Mouse (Mus musculus): ENCODE measurements around the gene Trabd2b. TPM values are rescaled to one million over a fixed set of nuclear protein-coding genes. Genes with fewer than 3 reads are reported as not detected.

The Trabd2b gene
- polyA plus RNA-seq, 1 experiment, result 6.7 TPM

GRCm38 (mm10) chr4:114388306-114388705, 18.2 kb upstream of the Trabd2b start:
- H3K4me1 ChIP-seq (ENCODE audit: control insufficient read depth, insufficient read depth, low read length), result no peaks in the 10 kb centered on the region
- no peak overlapping the region for H3K4me3 ChIP-seq (replicated peaks; ENCODE audit: extremely low read depth, low read depth, low read length)
- no peak for DNase-seq
- no peak for TF ChIP-seq POLR2A (IDR thresholded peaks at IDR 0.05; ENCODE audit: borderline replicate concordance, extremely low read depth, low read depth, low read length)
- TF ChIP-seq CTCF (IDR thresholded peaks at IDR 0.05; ENCODE audit: insufficient read depth, low read length), result no peak
- WGBS, result 53% methylated on average over 3 of the region's 3 CpGs

- no peak overlapping the region for H3K4me3 ChIP-seq (replicated peaks; ENCODE audit: extremely low read depth, low read depth, low read length)
- TF ChIP-seq POLR2A (IDR thresholded peaks at IDR 0.05; ENCODE audit: borderline replicate concordance, extremely low read depth, low read depth, low read length) (no peak), CTCF (IDR thresholded peaks at IDR 0.05; ENCODE audit: insufficient read depth, low read length) (no peak)
- H3K4me1 ChIP-seq (ENCODE audit: control insufficient read depth, insufficient read depth, low read length), result no peaks in the 10 kb centered on the region
- DNase-seq, result no peak
Measured at GRCm38 (mm10) chr4:114389653-114390052, 16.9 kb upstream of the Trabd2b start.

GRCm38 (mm10) chr4:114397625-114398024, 8.9 kb upstream of the Trabd2b start:
- no peak for TF ChIP-seq POLR2A (IDR thresholded peaks at IDR 0.05; ENCODE audit: borderline replicate concordance, extremely low read depth, low read depth, low read length)
- TF ChIP-seq CTCF (IDR thresholded peaks at IDR 0.05; ENCODE audit: insufficient read depth, low read length), result 0 out of 2 replicates have a peak, but pooled peaks have one; percentile 9
- no peak for DNase-seq
- Histone ChIP-seq H3K4me3 (replicated peaks; ENCODE audit: extremely low read depth, low read depth, low read length) (no peak overlapping the region), H3K4me1 (ENCODE audit: control insufficient read depth, insufficient read depth, low read length) (no peaks in the 10 kb centered on the region)

GRCm38 (mm10) chr4:114399821-114400220, 6.7 kb upstream of the Trabd2b start:
- Histone ChIP-seq H3K4me1 (ENCODE audit: control insufficient read depth, insufficient read depth, low read length) (no peaks in the 10 kb centered on the region), H3K4me3 (replicated peaks; ENCODE audit: extremely low read depth, low read depth, low read length) (no peak overlapping the region)
- no peak for DNase-seq
- 63% methylated on average over 3 of the region's 3 CpGs for WGBS
- TF ChIP-seq CTCF (IDR thresholded peaks at IDR 0.05; ENCODE audit: insufficient read depth, low read length), result no peak
- no peak for TF ChIP-seq POLR2A (IDR thresholded peaks at IDR 0.05; ENCODE audit: borderline replicate concordance, extremely low read depth, low read depth, low read length)

GRCm38 (mm10) chr4:114401993-114402731, 4.4 kb upstream of the Trabd2b start:
- TF ChIP-seq CTCF (IDR thresholded peaks at IDR 0.05; ENCODE audit: insufficient read depth, low read length) (no peak), POLR2A (IDR thresholded peaks at IDR 0.05; ENCODE audit: borderline replicate concordance, extremely low read depth, low read depth, low read length) (no peak)
- Histone ChIP-seq H3K4me3 (replicated peaks; ENCODE audit: extremely low read depth, low read depth, low read length) (no peak overlapping the region), H3K4me1 (ENCODE audit: control insufficient read depth, insufficient read depth, low read length) (no peaks in the 10 kb centered on the region)
- WGBS, result 70% methylated on average over 7 of the region's 7 CpGs
- DNase-seq, result no peak

- TF ChIP-seq CTCF (IDR thresholded peaks at IDR 0.05; ENCODE audit: insufficient read depth, low read length) (peak; percentile 82), POLR2A (IDR thresholded peaks at IDR 0.05; ENCODE audit: borderline replicate concordance, extremely low read depth, low read depth, low read length) (no peak)
- DNase-seq, result peak; percentile 69
- Histone ChIP-seq H3K4me1 (ENCODE audit: control insufficient read depth, insufficient read depth, low read length) (no peaks in the 10 kb centered on the region), H3K4me3 (replicated peaks; ENCODE audit: extremely low read depth, low read depth, low read length) (peak overlapping the region; percentile 55)
- WGBS, result under 1% methylated on average over 20 of the region's 74 CpGs
Measured at GRCm38 (mm10) chr4:114405682-114406354, 706 bp upstream of the Trabd2b start.

GRCm38 (mm10) chr4:114407516-114407915, 992 bp downstream of the Trabd2b start:
- 45% methylated on average over 3 of the region's 3 CpGs for WGBS

GRCm38 (mm10) chr4:114408298-114408697, 1.8 kb downstream of the Trabd2b start:
- TF ChIP-seq CTCF (IDR thresholded peaks at IDR 0.05; ENCODE audit: insufficient read depth, low read length), result no peak
- no peak for TF ChIP-seq POLR2A (IDR thresholded peaks at IDR 0.05; ENCODE audit: borderline replicate concordance, extremely low read depth, low read depth, low read length)
- Histone ChIP-seq H3K4me3 (replicated peaks; ENCODE audit: extremely low read depth, low read depth, low read length) (no peak overlapping the region), H3K4me1 (ENCODE audit: control insufficient read depth, insufficient read depth, low read length) (no peaks in the 10 kb centered on the region)
- WGBS, result 76% methylated on average over 2 of the region's 2 CpGs
- DNase-seq, result no peak

More at GRCm38 (mm10) chr4:114407516-114407915, 992 bp downstream of the Trabd2b start:
- TF ChIP-seq CTCF (IDR thresholded peaks at IDR 0.05; ENCODE audit: insufficient read depth, low read length) (no peak), POLR2A (IDR thresholded peaks at IDR 0.05; ENCODE audit: borderline replicate concordance, extremely low read depth, low read depth, low read length) (no peak)
- no peak overlapping the region for H3K4me3 ChIP-seq (replicated peaks; ENCODE audit: extremely low read depth, low read depth, low read length)
- DNase-seq, result no peak
- no peaks in the 10 kb centered on the region for H3K4me1 ChIP-seq (ENCODE audit: control insufficient read depth, insufficient read depth, low read length)

- no peak for DNase-seq
- H3K4me1 ChIP-seq (ENCODE audit: control insufficient read depth, insufficient read depth, low read length), result no peaks in the 10 kb centered on the region
- no peak for TF ChIP-seq POLR2A (IDR thresholded peaks at IDR 0.05; ENCODE audit: borderline replicate concordance, extremely low read depth, low read depth, low read length)
- no peak for TF ChIP-seq CTCF (IDR thresholded peaks at IDR 0.05; ENCODE audit: insufficient read depth, low read length)
- no peak overlapping the region for H3K4me3 ChIP-seq (replicated peaks; ENCODE audit: extremely low read depth, low read depth, low read length)
- WGBS, result 80% methylated on average over 18 of the region's 18 CpGs
Measured at GRCm38 (mm10) chr4:114408890-114409480, 2.5 kb downstream of the Trabd2b start.
